Mouse (Mus musculus) embryonic facial prominence, embryonic 14.5 days (tissue): ENCODE results near the gene Cyp4a10. TPM values are rescaled to one million over a fixed set of nuclear protein-coding genes. Genes with fewer than 3 reads are reported as not detected.
"Not testable (repeated sequence)": the region's sequence is repeated elsewhere in the genome, so short reads cannot be mapped to it uniquely, and the experiment has no call there.

Experiments
- ATAC-seq: fragments of 200-750 bp; cut with Nextera tagmentation; 2 replicates; pipeline ENCODE4 v1.8.0; 2017; ENCODE audit warnings: low read depth, moderate number of reproducible peaks, moderate TSS enrichment
- DNase-seq: peaks from one replicate; pipeline ENCODE4 v3.0.0-alpha.2; 2015; ENCODE audit warnings: low spot score
- H3K27ac ChIP-seq: fragments of 300-500 bp; sonication (generic); replicated peaks from 2 replicates; pipeline ENCODE4 v1.5.1; 2014; ENCODE audit warnings: low read depth, mild to moderate bottlenecking, low read length, moderate library complexity
- H3K27me3 ChIP-seq: fragments of 300-500 bp; sonication (generic); replicated peaks from 2 replicates; pipeline ENCODE4 v1.6.1; 2014; ENCODE audit warnings: low read length; ENCODE audit not compliant: control insufficient read depth, insufficient read depth
- H3K36me3 ChIP-seq: fragments of 300-500 bp; sonication (generic); 2 replicates; pipeline ENCODE4 v1.6.1; 2014; ENCODE audit warnings: low read length, mixed read lengths; ENCODE audit not compliant: control insufficient read depth, insufficient read depth
- H3K4me1 ChIP-seq: fragments of 300-500 bp; sonication (generic); 2 replicates; pipeline ENCODE4 v1.6.1; 2014; ENCODE audit warnings: antibody characterized with exemption, low read length; ENCODE audit not compliant: control insufficient read depth, insufficient read depth
- H3K4me2 ChIP-seq: fragments of 300-500 bp; sonication (generic); 2 replicates; pipeline ENCODE4 v1.6.1; 2014; ENCODE audit warnings: low read depth, mild to moderate bottlenecking, low read length, moderate library complexity, mixed read lengths
- H3K4me3 ChIP-seq: fragments of 300-500 bp; sonication (generic); 2 replicates; pipeline ENCODE4 v1.5.1; 2014; ENCODE audit warnings: low read depth, mild to moderate bottlenecking, low read length
- H3K9ac ChIP-seq: fragments of 300-500 bp; sonication (generic); 2 replicates; pipeline ENCODE4 v1.6.1; 2014; ENCODE audit warnings: low read depth, mild to moderate bottlenecking, low read length, moderate library complexity, mixed read lengths
- H3K9me3 ChIP-seq: fragments of 300-500 bp; sonication (generic); 2 replicates; pipeline ENCODE4 v1.6.1; 2016; ENCODE audit warnings: low read length; ENCODE audit not compliant: control insufficient read depth
- WGBS: fragments of 180-500 bp; shearing (Covaris S2); extraction: QIAGEN DNeasy Blood & Tissue Kit; methylation state at CpG from one replicate; pipeline ENCODE4 v1.1.7; 2014; 5-methylcytosine and 5-hydroxymethylcytosine counted together
- polyA plus RNA-seq: library from polyadenylated mRNA; unstranded; fragments of >200 nt; fragmentation: Nextera tagmentation; extraction: Ambion mirVana; gene quantifications from 2 replicates; pipeline ENCODE4 v1.2.1, GENCODE M21; 2014

Cyp4a10 gene
- polyA plus RNA-seq, result not detected in 2 replicates

DNA sequence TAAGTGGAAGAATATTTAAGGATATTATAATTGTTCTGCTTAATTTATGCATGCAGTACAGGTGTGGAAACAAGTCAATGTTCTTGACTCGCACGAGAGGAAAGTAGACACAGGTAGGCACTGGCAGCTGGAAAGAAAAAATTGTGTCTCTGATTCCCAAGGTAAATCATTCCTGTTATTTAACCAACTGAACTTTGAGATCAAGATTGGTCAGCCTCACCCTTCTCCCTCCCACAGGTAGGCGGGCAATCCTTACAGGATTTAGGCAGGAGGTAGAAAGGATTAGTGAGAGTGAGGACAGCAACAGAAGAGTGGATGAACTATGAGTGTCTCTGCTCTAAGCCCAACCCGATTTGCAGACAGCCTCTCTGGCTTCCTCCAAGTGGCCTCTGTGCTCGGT is at the start of gene Cyp4a10:
Gene Cyp4a10, plus strand, starts transcription at position 265 of the 400 bp plus-strand sequence.
- H3K4me2 ChIP-seq, H3K9ac ChIP-seq, H3K4me1 ChIP-seq, H3K27me3 ChIP-seq, H3K9me3 ChIP-seq, H3K36me3 ChIP-seq, H3K4me3 ChIP-seq, ATAC-seq, DNase-seq, H3K27ac ChIP-seq: not testable (repeated sequence)
- WGBS, result 78% methylated on average over 5 of the region's 5 CpGs

GRCm38 (mm10) chr4:115473585-115473984 is 44.5 kb upstream of the Cyp4a10 start:
- not testable (repeated sequence) for H3K36me3 ChIP-seq, DNase-seq, H3K9ac ChIP-seq, H3K27ac ChIP-seq, ATAC-seq, H3K4me3 ChIP-seq, H3K9me3 ChIP-seq, H3K4me2 ChIP-seq, H3K27me3 ChIP-seq, H3K4me1 ChIP-seq
- WGBS, result 75% methylated on average over 3 of the region's 3 CpGs

GRCm38 (mm10) chr4:115476051-115476450 is 42.0 kb upstream of the Cyp4a10 start:
- H3K27me3 ChIP-seq, H3K27ac ChIP-seq, H3K4me1 ChIP-seq, ATAC-seq, H3K4me2 ChIP-seq, H3K36me3 ChIP-seq, H3K4me3 ChIP-seq, H3K9ac ChIP-seq, H3K9me3 ChIP-seq: not testable (repeated sequence)
- peak; percentile 4 for DNase-seq

GRCm38 (mm10) chr4:115481006-115481652 is 36.9 kb upstream of the Cyp4a10 start:
- H3K9me3 ChIP-seq, result no peaks in the 10 kb centered on the region
- no peak overlapping the region for H3K27ac ChIP-seq
- no peaks in the 10 kb centered on the region for H3K36me3 ChIP-seq
- WGBS, result 69% methylated on average over 6 of the region's 6 CpGs
- H3K27me3 ChIP-seq, result no peaks in the 10 kb centered on the region
- H3K4me3 ChIP-seq, result no peak overlapping the region
- no peak overlapping the region for H3K9ac ChIP-seq
- H3K4me2 ChIP-seq, result no peak overlapping the region
- DNase-seq (no peak), ATAC-seq (no peak)
- no peaks in the 10 kb centered on the region for H3K4me1 ChIP-seq

DNA sequence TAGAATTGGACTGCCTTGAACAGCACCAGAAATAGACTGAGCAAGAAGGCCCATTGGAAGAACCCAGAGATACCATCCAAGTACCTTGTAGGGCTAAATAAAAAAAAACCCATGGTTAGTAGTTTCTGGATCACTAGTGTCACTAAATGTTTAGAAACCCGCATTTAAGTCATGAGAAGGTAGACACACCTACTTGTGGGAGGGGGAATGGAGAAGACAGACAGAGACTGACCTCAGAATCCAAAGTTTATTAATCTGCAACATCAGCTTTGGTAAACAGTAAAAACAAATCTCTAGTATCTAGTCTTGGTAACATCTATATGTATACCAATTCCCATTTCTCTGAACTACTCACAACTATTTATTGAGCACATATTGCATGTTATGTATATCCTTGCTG is 22.1 kb upstream of the Cyp4a10 start, which contains the start of gene Cyp4a14:
Gene Cyp4a14, minus strand, starts transcription at position 142 of the 400 bp plus-strand sequence.
- H3K27ac ChIP-seq, result no peak within 1 kb of the TSS
- no peak within 1 kb of the TSS for H3K9ac ChIP-seq
- H3K36me3 ChIP-seq, result no peaks in the 10 kb centered on the region
- H3K9me3 ChIP-seq, result no peaks in the 10 kb centered on the region
- H3K4me3 ChIP-seq, result no peak within 1 kb of the TSS
- no peak within 1 kb of the TSS for H3K4me2 ChIP-seq
- no peaks in the 10 kb centered on the region for H3K27me3 ChIP-seq
- ATAC-seq, result no peak
- DNase-seq, result no peak
- 78% methylated on average over 1 of the region's 1 CpGs for WGBS
- H3K4me1 ChIP-seq, result no peaks in the 10 kb centered on the region

DNA sequence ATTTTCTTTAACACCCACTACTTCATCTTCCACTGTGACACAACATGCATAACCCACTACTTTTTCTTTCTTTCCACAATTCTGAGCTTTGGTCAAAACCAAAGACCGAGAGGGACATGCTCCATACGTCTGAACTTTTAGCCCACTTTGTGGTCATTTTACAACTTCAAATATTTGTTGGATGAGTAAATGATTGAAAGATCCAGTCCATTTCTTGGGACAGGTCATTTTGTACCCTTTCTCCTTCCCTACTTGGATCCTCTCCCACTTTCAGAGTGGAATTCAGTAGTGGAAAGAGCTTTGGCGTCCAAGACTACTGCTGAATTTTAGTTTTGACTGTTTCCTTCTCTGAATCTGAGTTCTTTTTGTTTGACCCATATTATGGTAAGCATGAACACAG is 20.6 kb upstream of the Cyp4a10 start:
- Histone ChIP-seq H3K27me3 (no peaks in the 10 kb centered on the region), H3K4me1 (no peaks in the 10 kb centered on the region), H3K4me2 (no peak overlapping the region), H3K36me3 (no peaks in the 10 kb centered on the region), H3K4me3 (no peak overlapping the region), H3K9me3 (no peaks in the 10 kb centered on the region), H3K27ac (no peak overlapping the region), H3K9ac (no peak overlapping the region)
- ATAC-seq (no peak), DNase-seq (no peak)
- 78% methylated on average over 3 of the region's 3 CpGs for WGBS

DNA sequence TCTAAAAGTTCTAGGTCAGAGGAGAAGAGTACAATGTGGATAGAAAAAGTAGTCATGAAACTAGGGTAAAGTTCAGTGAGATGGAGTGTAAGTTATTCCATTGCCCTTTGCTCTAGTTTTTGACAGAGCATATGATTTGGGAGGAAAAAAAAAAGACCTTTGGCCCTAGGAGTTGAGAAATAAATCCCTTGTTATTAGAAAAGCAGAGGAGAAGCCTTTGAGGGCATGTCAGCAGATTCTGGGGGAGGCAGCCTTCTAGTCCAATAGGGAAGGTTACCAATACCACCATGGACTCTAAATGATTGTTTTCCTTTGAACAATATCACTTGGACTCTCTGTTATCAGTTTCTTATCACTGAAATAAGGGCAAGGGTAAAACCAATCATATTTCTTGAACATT is 4.1 kb upstream of the Cyp4a10 start:
- H3K4me3 ChIP-seq, H3K27me3 ChIP-seq, H3K9me3 ChIP-seq, DNase-seq, H3K27ac ChIP-seq, H3K4me1 ChIP-seq, H3K4me2 ChIP-seq, H3K36me3 ChIP-seq, ATAC-seq, H3K9ac ChIP-seq: not testable (repeated sequence)

GRCm38 (mm10) chr4:115519444-115519843 is 1.4 kb downstream of the Cyp4a10 start:
- H3K36me3 ChIP-seq, result no peaks in the 10 kb centered on the region
- no peak overlapping the region for H3K9ac ChIP-seq
- no peaks in the 10 kb centered on the region for H3K27me3 ChIP-seq
- WGBS, result 68% methylated on average over 4 of the region's 4 CpGs
- no peak overlapping the region for H3K27ac ChIP-seq
- no peak overlapping the region for H3K4me2 ChIP-seq
- no peaks in the 10 kb centered on the region for H3K9me3 ChIP-seq
- no peaks in the 10 kb centered on the region for H3K4me1 ChIP-seq
- no peak for ATAC-seq
- H3K4me3 ChIP-seq, result no peak overlapping the region
- no peak for DNase-seq

DNA sequence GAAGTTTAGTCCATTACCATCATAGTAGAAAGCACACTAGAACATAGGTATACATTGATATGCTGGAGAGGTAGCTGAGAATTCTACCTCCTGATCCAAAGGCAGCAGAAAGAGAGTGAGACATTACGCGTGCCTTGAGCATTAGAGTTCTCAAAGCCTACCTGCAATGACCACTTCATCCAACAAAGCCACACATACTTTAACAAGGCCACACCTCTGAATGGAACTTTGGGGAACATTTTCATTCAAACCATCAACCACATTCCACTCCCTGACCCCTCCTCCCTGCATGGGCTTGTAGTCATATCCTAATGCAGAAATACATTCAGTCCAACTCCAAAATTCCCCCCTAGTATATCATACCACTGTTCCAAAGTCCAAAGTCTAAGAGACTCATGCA is 3.7 kb downstream of the Cyp4a10 start:
- 98% methylated on average over 2 of the region's 2 CpGs for WGBS
- Histone ChIP-seq H3K4me1 (no peaks in the 10 kb centered on the region), H3K27me3 (no peaks in the 10 kb centered on the region), H3K27ac (no peak overlapping the region), H3K36me3 (no peaks in the 10 kb centered on the region), H3K9ac (no peak overlapping the region), H3K4me3 (no peak overlapping the region), H3K9me3 (no peaks in the 10 kb centered on the region), H3K4me2 (no peak overlapping the region)
- ATAC-seq (no peak), DNase-seq (no peak)
